Mouse (Mus musculus): Measurements from ENCODE around the gene Rps19. TPM values are rescaled to one million over a fixed set of nuclear protein-coding genes. Genes with fewer than 3 reads are reported as not detected.
"Not testable (repeated sequence)": the region's sequence is repeated elsewhere in the genome, so short reads cannot be mapped to it uniquely, and the experiment has no call there.

Gene Rps19
- 2,324 and 2,343 TPM in 2 replicates for polyA plus RNA-seq (2016; fragmentation: Nextera tagmentation; extraction: Ambion mirVana)

DNA sequence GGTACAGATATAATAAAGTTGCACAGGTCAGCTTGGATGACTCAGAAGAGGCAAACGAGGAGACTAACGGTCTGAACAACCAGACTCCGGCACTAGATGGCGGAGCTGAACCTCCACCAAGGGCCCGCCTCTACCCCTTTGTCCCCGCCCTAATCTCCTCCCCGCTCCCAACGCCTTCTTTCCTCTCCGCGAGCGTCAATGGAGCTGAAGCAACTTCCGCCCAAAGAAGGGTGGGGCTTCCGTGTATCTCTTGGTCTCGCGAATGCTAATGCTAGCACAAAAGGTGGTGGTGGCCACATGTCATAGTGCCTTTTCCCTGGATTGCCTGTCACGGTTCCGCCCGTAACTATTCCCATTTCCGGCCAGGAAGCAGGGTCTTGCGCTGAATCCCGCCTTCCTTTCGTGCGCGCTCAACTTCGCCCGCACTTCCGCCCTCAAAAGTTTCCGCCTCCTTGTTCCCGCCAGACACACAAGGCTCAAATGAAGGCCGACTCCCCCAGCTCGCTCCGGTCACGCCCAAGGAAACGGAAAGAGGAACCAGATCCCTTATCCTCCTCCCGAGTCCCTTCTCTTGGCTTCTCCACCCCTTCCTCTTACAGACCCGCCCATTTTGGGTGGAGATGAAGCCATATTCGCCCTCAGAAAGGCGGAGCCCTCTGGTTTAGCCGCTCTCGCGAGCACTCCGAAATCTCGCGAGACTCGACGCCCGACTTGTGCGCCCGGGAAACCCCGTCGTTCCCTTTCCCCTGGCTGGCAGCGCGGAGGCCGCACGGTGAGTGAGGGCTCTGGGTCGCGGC, at the start of gene Rps19:
Gene Rps19 (plus strand): TSS at position 476 of the 797 bp plus-strand sequence.
- Histone ChIP-seq H3K9me3 (no peaks in the 10 kb centered on the region), H3K27ac (peak within 1 kb of the TSS; percentile 89), H3K4me3 (replicated peaks) (peak within 1 kb of the TSS; percentile 99), H3K9ac (replicated peaks) (peak within 1 kb of the TSS; percentile 100), H3K4me1 (replicated peaks) (peaks cover 32% of the 10 kb centered on the region), H3K27me3 (no peaks in the 10 kb centered on the region), H3K4me2 (peak within 1 kb of the TSS; percentile 89), H3K36me3 (peaks cover 37% of the 10 kb centered on the region)
- 1% methylated on average over 57 of the region's 57 CpGs for WGBS
- ATAC-seq (ENCODE audit: insufficient number of reproducible peaks, insufficient read depth, low FRiP score, low TSS enrichment, low read depth): peak; percentile 92

GRCm38 (mm10) chr7:24838732-24839409, 45.3 kb upstream of the Rps19 start:
- not testable (repeated sequence) for H3K4me3 ChIP-seq (replicated peaks); H3K4me1 ChIP-seq (replicated peaks); H3K9ac ChIP-seq (replicated peaks); H3K36me3 ChIP-seq; H3K9me3 ChIP-seq; H3K27me3 ChIP-seq; H3K27ac ChIP-seq; ATAC-seq (ENCODE audit: insufficient number of reproducible peaks, insufficient read depth, low FRiP score, low TSS enrichment, low read depth); H3K4me2 ChIP-seq
- 60% methylated on average over 13 of the region's 13 CpGs for WGBS

GRCm38 (mm10) chr7:24839410-24839808, 44.8 kb upstream of the Rps19 start:
- H3K4me2 ChIP-seq: no peak overlapping the region
- H3K9ac ChIP-seq (replicated peaks): no peak overlapping the region
- 0 out of 2 replicates have a peak, but pooled peaks cover 5% of the 10 kb centered on the region for H3K4me1 ChIP-seq (replicated peaks)
- no peak overlapping the region for H3K27ac ChIP-seq
- no peaks in the 10 kb centered on the region for H3K9me3 ChIP-seq
- WGBS: 86% methylated on average over 8 of the region's 8 CpGs
- no peak overlapping the region for H3K4me3 ChIP-seq (replicated peaks)
- H3K27me3 ChIP-seq: no peaks in the 10 kb centered on the region
- ATAC-seq (ENCODE audit: insufficient number of reproducible peaks, insufficient read depth, low FRiP score, low TSS enrichment, low read depth): no peak
- no peaks in the 10 kb centered on the region for H3K36me3 ChIP-seq

GRCm38 (mm10) chr7:24840331-24840730, 43.8 kb upstream of the Rps19 start:
- ATAC-seq (ENCODE audit: insufficient number of reproducible peaks, insufficient read depth, low FRiP score, low TSS enrichment, low read depth): no peak
- no peak overlapping the region for H3K27ac ChIP-seq
- no peaks in the 10 kb centered on the region for H3K36me3 ChIP-seq
- 0 out of 2 replicates have a peak, but pooled peaks cover 5% of the 10 kb centered on the region for H3K4me1 ChIP-seq (replicated peaks)
- no peaks in the 10 kb centered on the region for H3K27me3 ChIP-seq
- no peak overlapping the region for H3K9ac ChIP-seq (replicated peaks)
- H3K9me3 ChIP-seq: no peaks in the 10 kb centered on the region
- 56% methylated on average over 3 of the region's 3 CpGs for WGBS
- no peak overlapping the region for H3K4me2 ChIP-seq
- no peak overlapping the region for H3K4me3 ChIP-seq (replicated peaks)

- Histone ChIP-seq H3K9me3 (no peaks in the 10 kb centered on the region), H3K4me2 (no peak overlapping the region), H3K4me1 (replicated peaks) (0 out of 2 replicates have a peak, but pooled peaks cover 5% of the 10 kb centered on the region), H3K27ac (no peak overlapping the region), H3K27me3 (no peaks in the 10 kb centered on the region), H3K9ac (replicated peaks) (no peak overlapping the region), H3K4me3 (replicated peaks) (no peak overlapping the region), H3K36me3 (no peaks in the 10 kb centered on the region)
- WGBS: 54% methylated on average over 4 of the region's 4 CpGs
- no peak for ATAC-seq (ENCODE audit: insufficient number of reproducible peaks, insufficient read depth, low FRiP score, low TSS enrichment, low read depth)
Measured at GRCm38 (mm10) chr7:24841009-24841408, 43.2 kb upstream of the Rps19 start.

DNA sequence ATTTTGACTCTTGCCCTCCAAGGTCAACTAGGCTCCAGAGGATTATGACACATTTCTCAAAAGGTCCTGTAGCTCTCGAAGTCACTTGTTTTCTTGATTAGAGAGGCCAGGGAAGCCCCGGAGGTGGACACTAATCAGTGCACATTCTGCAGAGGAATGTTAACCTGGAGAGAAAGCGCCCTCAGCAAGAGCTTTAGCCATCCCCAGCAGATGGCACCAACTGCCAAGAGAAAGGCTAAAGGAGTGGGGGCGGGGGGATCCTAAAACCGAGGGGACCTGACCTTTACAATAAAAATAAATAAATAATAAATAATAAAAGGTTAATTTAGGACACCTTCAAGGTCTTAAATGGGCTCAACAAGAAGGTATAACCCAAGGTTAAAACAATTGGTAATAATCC, 40.0 kb upstream of the Rps19 start:
- Histone ChIP-seq H3K4me1 (replicated peaks) (0 out of 2 replicates have a peak, but pooled peaks cover 12% of the 10 kb centered on the region), H3K36me3 (no peaks in the 10 kb centered on the region), H3K27me3 (no peaks in the 10 kb centered on the region), H3K4me3 (replicated peaks) (no peak overlapping the region), H3K4me2 (no peak overlapping the region), H3K27ac (no peak overlapping the region), H3K9me3 (no peaks in the 10 kb centered on the region), H3K9ac (replicated peaks) (no peak overlapping the region)
- no peak for ATAC-seq (ENCODE audit: insufficient number of reproducible peaks, insufficient read depth, low FRiP score, low TSS enrichment, low read depth)
- 42% methylated on average over 5 of the region's 5 CpGs for WGBS

DNA sequence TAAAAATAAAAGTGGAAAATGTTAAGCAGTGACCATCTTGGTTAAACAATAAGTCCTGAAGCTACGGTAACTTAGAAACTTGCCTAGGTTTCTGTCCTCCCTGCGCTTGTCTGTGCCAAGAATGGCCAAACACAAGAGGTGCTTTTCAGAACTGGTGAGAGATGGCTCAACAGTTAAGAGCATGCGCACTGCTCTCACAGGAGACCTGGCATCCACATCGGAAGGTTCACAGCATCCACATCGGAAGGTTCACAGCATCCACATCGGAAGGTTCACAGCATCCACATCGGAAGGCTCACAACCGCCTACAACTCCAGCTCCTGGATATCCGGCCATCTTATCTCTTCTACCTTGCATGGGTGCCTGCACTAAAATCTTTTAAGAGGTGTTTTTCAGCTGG, 39.0 kb upstream of the Rps19 start:
- Histone ChIP-seq H3K27me3 (no peaks in the 10 kb centered on the region), H3K9ac (replicated peaks) (no peak overlapping the region), H3K27ac (no peak overlapping the region), H3K9me3 (no peaks in the 10 kb centered on the region), H3K4me2 (no peak overlapping the region), H3K36me3 (no peaks in the 10 kb centered on the region), H3K4me3 (replicated peaks) (no peak overlapping the region), H3K4me1 (replicated peaks) (0 out of 2 replicates have a peak, but pooled peaks cover 12% of the 10 kb centered on the region)
- WGBS: 86% methylated on average over 9 of the region's 9 CpGs
- no peak for ATAC-seq (ENCODE audit: insufficient number of reproducible peaks, insufficient read depth, low FRiP score, low TSS enrichment, low read depth)

DNA sequence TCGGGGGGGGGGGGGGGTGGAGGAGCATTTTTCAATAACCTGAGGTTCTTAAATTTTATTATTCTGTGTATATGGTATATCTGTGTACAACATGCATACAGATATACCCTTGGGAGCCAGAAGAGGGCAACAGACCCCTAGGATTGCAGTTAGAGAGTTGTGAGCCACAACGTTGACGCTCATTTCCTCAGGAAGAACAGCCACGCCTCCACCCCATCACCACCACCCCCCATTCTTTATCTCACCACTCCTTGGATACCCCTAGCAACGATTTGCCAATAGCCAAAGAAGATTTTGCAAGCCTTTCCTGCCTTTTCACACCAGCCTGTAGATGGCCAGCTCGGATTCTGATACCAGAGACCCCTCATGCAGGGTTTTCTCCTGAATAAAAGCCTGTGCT, 38.5 kb upstream of the Rps19 start:
- no peak for ATAC-seq (ENCODE audit: insufficient number of reproducible peaks, insufficient read depth, low FRiP score, low TSS enrichment, low read depth)
- Histone ChIP-seq H3K4me3 (replicated peaks) (no peak overlapping the region), H3K9me3 (no peaks in the 10 kb centered on the region), H3K4me2 (no peak overlapping the region), H3K4me1 (replicated peaks) (0 out of 2 replicates have a peak, but pooled peaks cover 8% of the 10 kb centered on the region), H3K27ac (no peak overlapping the region), H3K9ac (replicated peaks) (no peak overlapping the region), H3K36me3 (no peaks in the 10 kb centered on the region), H3K27me3 (no peaks in the 10 kb centered on the region)
- WGBS: 4% methylated on average over 6 of the region's 6 CpGs

DNA sequence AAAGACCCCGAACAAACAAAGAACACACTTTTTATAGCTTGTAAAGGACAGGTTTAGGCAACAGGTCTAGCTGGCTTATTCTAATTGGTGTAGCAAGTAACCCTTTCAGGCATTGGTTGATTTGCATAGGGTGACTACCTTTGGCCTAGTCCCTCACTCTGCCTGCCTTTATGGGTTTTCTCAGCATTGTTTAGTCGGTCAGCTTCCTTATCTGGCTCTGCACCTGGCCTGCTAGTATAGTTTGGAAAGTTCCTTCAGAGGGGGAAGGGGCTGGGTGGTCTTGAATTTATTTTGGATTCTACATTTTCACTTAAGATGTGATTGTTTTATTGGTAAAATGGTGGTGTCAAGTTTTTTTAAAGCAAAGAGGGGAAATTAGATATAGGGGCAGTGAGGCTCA, 37.6 kb upstream of the Rps19 start:
- not testable (repeated sequence) for H3K4me3 ChIP-seq (replicated peaks); H3K9ac ChIP-seq (replicated peaks); H3K4me2 ChIP-seq; ATAC-seq (ENCODE audit: insufficient number of reproducible peaks, insufficient read depth, low FRiP score, low TSS enrichment, low read depth); H3K27ac ChIP-seq; H3K9me3 ChIP-seq; H3K4me1 ChIP-seq (replicated peaks); H3K36me3 ChIP-seq; H3K27me3 ChIP-seq
- WGBS: 15% methylated on average over 2 of the region's 2 CpGs

DNA sequence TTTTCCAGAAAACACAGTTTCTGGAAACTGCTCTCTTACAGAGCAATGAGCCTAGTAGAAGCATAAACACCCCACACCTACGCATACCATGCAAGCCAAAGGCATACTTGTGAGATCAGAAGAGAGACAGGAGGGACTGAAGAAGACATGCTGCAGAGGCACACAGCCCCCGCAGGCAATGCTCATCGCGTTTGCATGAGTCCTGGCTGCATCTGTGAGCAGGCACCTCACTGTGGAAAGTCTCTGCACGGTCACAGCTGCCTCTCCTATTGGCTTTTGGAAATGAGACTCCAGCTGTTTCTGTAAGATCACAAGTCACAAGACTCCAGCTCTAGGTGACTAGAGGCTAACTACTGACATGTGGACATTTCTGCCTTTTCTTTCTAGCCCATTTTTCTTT, 34.0 kb upstream of the Rps19 start:
- no peak for ATAC-seq (ENCODE audit: insufficient number of reproducible peaks, insufficient read depth, low FRiP score, low TSS enrichment, low read depth)
- Histone ChIP-seq H3K4me2 (no peak overlapping the region), H3K9ac (replicated peaks) (no peak overlapping the region), H3K27ac (0 out of 2 replicates have a peak overlapping the region, but pooled peaks have one; percentile 47), H3K36me3 (no peaks in the 10 kb centered on the region), H3K4me1 (replicated peaks) (peaks cover 7% of the 10 kb centered on the region; the same call in 1 of the 2 replicates), H3K27me3 (no peaks in the 10 kb centered on the region), H3K9me3 (no peaks in the 10 kb centered on the region), H3K4me3 (replicated peaks) (no peak overlapping the region)
- WGBS: 14% methylated on average over 5 of the region's 5 CpGs

GRCm38 (mm10) chr7:24850899-24851303, 33.3 kb upstream of the Rps19 start:
- no peak overlapping the region for H3K4me3 ChIP-seq (replicated peaks)
- no peak overlapping the region for H3K4me2 ChIP-seq
- peaks cover 7% of the 10 kb centered on the region; the same call in 1 of the 2 replicates for H3K4me1 ChIP-seq (replicated peaks)
- H3K27me3 ChIP-seq: no peaks in the 10 kb centered on the region
- H3K9ac ChIP-seq (replicated peaks): no peak overlapping the region
- WGBS: 38% methylated on average over 6 of the region's 6 CpGs
- H3K36me3 ChIP-seq: no peaks in the 10 kb centered on the region
- H3K27ac ChIP-seq: no peak overlapping the region
- ATAC-seq (ENCODE audit: insufficient number of reproducible peaks, insufficient read depth, low FRiP score, low TSS enrichment, low read depth): no peak
- no peaks in the 10 kb centered on the region for H3K9me3 ChIP-seq
